Mouse (Mus musculus): Measurements from ENCODE around the gene Olfr1095.

Olfr1095 gene

DNA sequence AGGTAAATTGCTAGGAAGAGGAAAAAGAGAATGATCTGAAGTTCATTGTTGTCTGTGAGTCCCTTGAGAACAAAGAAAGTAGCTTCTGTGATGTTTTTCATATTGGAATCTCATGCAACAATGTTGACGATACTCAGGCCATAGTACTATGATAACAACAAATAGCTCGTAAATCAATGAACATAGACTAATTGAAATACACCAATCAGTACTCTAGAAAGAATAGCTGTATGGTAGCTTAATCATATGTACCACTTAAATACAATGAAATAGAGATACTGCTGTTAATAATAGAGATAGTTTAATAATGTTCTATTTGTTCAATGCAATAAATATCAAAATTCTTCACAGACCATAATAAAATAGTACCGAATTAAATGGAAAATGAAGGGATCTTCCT lies at the start of gene Olfr1095:
Gene Olfr1095, minus strand, starts transcription at position 101 of the 400 bp plus-strand sequence.
- DNase-seq (ENCODE audit: low spot score in 2 of 2): no peak

DNA sequence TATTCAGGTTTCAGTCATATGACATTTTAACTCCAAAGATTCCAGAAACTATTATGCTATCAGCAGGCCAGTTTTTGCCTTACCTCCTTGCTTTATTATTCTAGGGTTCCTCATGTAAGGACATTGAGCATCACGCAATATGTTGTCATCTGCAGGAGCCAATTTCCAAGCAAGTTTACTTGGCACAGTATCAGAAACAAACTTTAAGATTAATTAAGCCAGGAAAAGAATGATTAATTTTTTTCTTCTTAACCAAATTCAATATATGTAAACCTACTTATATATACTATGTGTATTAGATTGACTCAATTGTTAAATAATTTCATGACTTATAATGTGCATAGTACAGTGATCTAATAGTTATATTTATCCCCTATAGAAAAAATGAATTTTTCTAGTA lies 40.6 kb upstream of the Olfr1095 start, which contains the start of gene Olfr1097:
Gene Olfr1097, minus strand, starts transcription at position 101 of the 400 bp plus-strand sequence.
- DNase-seq (ENCODE audit: low spot score in 2 of 2): no peak

- DNase-seq (ENCODE audit: low spot score in 2 of 2): no peak
Measured at GRCm38 (mm10) chr2:86874702-86875101, 23.2 kb upstream of the Olfr1095 start, which contains the start of gene Gm13723. TSS of gene Gm13723 (minus strand) at chr2:86874802.

GRCm38 (mm10) chr2:86824363-86824762 lies 27.1 kb downstream of the Olfr1095 start, which contains the start of gene Olfr1094:
TSS of gene Olfr1094 (plus strand) at chr2:86824663.
- DNase-seq (ENCODE audit: low spot score in 2 of 2): no peak

- DNase-seq (ENCODE audit: low spot score in 2 of 2): no peak
Measured at GRCm38 (mm10) chr2:86809918-86810317, 41.6 kb downstream of the Olfr1095 start, which contains the start of gene Olfr141. TSS of gene Olfr141 (minus strand) at chr2:86810018.
